Mouse (Mus musculus): ENCODE results near the gene Lcat.

GRCm38 (mm10) chr8:105931271-105931670 is 11.9 kb downstream of the Lcat start:
- TF ChIP-seq CTCF (IDR thresholded peaks at IDR 0.05; ENCODE audit: low read depth, low read length) (no peak), POLR2A (IDR thresholded peaks at IDR 0.05; ENCODE audit: insufficient read depth, low read length) (no peak), EP300 (IDR thresholded peaks at IDR 0.05; ENCODE audit: insufficient read depth, low read depth, low read length) (no peak)
